Mouse (Mus musculus) urinary bladder, adult 2 months (tissue): ENCODE results near the gene Bmp6. TPM values are rescaled to one million over a fixed set of nuclear protein-coding genes. Genes with fewer than 3 reads are reported as not detected.
A peak's percentile ranks its signal among the peaks of the same experiment; 100 is the strongest.

Source experiments
- DNase-seq: peaks from one replicate; pipeline ENCODE4 v3.0.0; 2022; ENCODE audit warnings: low spot score
- polyA plus RNA-seq: library from polyadenylated mRNA; depleted of rRNA; stranded (reverse); fragments of >200 nt; gene quantifications from 2 replicates; pipeline ENCODE4 v1.2.3, GENCODE M21; 2012

Bmp6 gene
- polyA plus RNA-seq, 1 experiment, result 20.0 TPM

DNA sequence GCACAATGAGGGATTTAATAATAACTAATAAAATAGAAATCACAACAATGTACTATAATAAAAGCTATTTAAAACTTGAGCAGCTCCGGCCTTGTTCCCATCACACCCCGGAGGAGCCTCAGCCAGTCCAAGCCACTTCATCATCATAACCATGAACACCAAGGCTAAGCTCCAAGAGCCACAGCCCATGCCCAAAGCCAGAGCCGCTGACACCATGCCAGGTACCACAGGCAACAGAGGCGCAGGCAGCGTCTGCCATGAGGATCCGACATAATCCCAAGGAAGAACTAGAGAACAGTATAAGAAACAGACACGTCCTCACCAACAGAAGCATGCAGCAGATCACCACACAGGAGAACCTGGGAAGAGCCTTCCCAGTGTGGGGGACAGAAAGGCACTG lies 169.0 kb downstream of the Bmp6 start:
- DNase-seq, result no peak

DNA sequence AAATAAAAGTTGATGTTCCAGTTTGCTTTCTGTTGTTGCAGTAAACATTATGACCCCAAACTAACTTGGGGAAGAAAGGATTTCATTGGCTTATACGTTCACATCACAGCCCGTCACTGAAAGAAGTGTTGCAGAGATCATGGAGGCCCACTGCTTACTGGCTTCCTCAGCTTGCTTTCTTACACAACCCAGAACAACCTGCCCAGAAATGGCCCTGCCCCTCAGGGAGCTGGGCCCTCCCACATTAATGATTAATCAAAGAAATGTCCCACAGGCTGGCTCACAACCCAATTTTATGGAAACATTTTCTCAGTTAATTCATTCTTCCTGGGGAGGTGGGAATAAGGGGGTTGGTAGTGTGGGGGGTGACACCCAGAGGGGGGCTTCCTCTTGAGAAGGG lies 170.5 kb downstream of the Bmp6 start:
- DNase-seq, result no peak

DNA sequence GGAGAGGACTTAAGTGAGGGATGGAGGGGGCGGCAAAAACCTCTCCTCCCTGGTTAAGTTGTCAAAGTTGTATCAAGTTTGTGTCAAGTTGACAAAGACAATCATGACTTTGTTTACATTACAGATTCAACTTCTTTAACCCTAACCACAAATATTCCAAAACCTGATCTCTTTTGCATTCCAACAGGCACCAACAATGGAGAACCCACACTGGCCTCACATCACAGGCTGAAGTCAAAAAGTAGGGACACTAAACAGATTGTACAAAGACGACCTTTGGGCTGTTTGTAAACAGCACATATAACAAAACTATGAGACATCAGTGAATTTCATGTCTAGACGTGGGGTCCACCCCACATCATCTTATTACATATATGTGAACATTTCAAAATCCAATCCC lies 170.9 kb downstream of the Bmp6 start:
- DNase-seq, result no peak

DNA sequence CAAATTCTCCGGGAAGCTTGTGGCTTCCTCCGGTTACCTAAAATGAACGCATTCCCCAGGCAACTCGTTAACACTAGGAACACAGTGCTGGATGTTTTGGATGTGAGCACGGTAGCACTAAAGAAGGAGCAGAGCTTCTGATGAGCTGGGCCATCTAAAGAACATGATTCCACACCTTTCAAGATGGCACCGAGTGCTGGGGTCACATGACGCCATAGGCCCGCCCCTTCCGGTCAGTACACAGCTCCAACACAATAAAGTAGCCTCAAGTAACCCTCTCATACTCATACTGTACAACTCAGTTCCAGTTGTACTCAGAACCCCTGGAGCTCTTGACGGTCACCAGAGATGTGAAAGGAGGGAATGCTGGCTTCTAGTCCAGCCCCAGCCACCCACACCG lies 171.7 kb downstream of the Bmp6 start:
- DNase-seq, result no peak

DNA sequence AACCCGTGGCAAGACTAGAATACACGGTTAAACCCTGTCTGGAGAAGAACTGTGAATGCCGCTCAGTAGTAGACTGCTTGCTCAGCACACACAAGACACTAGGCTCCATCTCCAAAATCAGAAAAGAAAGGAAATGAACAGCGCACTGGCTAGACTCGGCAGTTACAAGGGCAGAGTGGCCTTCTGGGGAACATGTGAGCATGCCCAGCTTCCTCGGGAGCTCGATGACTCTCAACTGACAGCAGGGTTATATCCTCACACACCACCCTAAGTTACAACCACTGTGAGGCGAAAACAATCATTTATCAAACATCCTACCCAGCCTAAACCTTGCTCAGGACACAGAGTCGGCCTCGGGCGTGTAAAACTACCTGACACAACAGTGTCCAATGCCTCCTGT lies 175.4 kb downstream of the Bmp6 start:
- DNase-seq, result no peak

DNA sequence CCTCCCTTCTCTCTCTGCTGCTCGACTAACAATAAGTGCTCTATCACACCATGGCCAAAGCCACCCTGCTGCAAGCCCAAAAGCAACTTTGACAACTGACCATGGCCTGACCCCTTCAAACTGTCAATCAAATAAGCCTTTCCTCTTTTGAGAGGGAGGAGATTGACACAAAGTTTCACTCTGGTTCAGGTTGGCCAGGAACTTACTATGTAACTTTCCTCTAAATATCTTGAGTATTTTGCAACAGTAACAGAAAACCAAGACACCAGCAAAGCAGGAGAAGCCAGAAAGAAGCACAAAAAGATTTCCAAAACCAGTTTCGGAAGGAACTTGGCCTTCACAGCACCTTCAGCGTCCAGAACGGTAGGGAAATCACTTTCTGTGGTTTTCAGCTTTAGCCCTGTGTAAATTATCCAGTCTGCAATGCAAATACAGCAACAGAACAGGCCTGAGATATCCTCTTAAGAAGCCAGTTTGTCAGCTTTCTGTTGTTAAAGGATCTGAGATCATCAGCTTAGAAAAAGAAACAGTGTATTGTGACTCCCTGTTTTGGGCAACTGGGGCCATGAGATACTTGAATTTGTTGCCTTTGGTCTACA lies 177.2 kb downstream of the Bmp6 start:
- no peak for DNase-seq

DNA sequence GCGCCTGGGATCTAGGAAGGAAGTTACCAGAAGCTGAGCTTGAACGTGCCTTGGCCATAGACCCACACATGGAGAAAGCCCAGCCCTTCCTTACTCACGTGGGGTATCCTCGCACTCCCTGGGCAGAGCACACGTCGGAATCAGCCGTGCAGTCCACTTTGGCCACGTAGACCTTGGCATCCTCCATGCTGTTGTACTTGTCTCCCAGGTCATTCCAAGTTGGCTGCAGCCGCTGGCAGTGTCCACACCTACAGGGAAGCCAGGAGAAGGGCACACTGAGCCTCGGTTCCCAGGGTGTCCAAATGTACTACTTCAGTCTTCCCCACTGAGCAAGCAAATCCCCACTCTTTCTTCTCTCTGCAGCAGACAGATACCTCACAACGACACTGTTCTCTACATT lies 178.3 kb downstream of the Bmp6 start:
- DNase-seq, result no peak

DNA sequence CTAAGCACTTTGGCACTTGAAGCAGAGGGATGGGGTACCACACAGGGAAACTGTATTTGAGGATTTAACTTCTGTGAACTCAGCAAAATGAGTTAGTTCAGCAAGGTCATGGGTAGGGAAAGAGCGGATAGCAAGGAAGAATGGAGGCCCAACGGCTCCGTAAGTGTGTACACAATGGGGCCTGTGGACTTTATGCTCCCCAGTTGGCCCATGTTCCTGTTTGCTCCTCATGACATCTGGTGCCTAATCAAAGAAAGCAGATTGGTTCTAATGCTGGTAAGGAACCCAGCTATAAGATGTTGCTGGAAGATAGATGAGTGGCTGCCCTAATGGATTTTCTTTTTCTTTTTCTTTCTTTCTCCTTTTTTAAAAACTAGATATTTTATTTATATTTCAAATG lies 180.4 kb downstream of the Bmp6 start:
- DNase-seq, result no peak

DNA sequence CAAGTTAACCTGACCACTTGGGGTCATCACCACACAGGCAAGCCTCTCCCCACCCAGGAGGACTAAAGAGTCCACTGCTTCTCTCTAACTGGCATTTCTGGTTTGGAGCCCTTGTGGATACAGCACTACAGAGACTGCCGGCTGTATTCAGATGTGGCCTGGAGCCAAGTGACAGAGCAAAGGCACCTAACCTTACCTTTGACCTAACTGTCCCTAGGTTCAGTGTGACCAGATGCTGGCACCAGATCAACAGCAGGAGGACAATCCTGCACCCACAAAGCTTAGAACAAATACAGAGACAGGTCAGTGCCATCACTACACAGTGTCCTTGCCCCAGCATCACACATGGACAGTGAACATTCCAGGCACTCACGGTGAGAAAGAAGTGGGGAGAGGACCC lies 181.2 kb downstream of the Bmp6 start:
- DNase-seq, result no peak

DNA sequence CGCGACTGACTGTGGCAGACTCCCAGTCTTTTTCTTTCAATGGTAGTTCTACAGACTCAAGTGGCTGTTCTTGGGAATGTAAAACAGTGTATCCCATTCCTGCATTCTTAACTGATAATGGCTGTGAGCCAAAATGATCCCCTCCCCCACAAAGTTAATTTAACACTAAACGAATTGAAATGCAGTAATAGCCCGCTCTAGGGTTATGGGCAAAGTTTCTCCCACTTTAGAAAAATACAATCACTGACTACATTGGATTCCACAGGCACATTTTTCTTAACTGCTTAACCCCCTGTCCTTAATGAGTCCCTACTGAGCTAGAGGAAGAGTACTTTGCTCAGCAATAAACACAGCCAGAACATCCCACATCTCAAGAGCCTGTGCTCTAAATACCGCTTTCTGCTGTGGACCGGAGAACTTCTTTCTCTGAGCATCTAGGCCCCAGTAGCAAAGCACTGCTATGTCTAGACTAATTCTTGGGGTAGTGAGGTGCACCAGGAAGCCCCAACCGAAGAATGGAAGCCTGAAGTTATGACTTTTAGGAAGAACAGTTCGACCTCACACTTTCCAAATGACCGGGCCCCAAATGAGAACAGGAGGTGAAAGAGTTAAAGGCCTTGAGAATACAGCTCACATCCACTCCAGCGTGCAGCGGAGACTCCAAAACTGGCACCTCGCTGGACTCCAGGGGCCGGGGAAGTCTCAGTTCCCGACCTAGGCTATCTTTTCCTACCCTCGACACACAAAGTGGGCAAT lies 182.3 kb downstream of the Bmp6 start:
- no peak for DNase-seq

DNA sequence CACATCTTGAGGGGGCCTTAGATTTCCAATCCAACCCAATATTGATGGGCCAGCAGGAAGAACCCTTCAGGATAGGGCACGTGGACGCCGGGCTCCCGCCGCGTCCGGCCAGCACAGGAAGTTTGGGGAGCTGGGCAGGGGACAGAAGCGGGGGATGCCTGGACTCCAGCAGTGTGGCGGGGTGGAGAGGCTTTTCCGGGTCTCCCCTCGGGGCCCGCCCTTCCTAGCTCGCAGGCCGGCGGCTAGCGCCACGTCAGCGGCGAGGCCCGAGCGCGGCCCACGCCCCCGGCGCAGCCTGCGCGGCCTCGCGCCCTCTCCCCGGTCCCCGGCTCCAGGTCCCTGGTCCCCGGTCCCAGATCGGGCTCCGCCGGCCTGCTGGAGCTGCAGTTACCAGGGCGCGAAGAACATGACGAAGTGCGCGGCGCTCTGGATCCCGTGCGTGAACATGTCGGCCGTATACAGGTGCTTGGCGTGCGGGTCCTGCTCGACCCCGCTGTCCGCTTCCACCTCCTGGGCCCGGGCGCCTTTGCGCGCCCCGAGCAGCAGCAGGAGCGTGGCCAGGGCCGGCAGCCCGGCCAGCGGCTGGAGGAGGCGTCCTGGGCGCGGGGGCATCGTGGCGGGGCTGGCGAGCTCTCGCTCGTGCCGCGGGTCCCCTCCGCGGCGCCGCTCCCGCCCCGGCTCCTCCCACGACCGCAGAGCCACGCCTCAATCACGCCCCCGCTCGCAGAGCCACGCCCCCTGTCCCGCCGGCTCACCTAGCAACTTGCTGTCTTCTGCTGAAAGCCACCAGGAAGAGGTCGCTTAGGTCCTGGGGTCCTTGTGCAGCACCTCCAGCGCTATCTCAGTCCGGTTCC lies 183.1 kb downstream of the Bmp6 start:
- peak; percentile 84 for DNase-seq

DNA sequence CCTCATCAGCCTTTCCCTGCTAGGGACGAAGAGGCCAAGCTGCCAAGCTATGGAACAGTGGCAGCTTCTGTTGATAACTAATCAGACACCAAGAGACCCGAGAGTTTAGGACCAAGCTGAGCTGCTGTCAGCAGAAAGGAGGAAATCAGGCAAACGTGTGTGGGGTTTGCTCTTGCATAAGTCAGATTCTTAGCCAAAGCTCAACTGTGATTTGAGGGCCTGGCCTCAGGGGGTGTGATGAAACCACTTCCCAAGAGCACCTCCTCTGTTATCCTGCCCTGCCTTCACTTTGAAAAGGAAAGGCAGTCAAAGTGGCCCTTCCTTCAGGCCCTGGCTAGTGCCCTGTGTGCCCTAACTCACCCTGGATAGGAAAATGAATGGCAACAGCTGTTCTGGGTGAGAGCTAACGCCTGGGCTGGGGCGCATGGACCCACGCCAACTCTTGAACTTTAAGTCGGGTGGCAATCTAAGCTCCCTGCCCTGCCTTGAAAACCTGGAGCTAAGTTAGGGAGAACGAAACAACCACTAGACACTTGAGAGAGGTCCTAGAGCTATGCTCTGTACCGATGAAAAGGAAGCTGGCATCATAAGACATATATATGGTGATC lies 183.9 kb downstream of the Bmp6 start, which contains the start of gene Txndc5:
Txndc5 (minus strand) TSS at position 138 of the 608 bp plus-strand sequence.
- DNase-seq, result no peak

DNA sequence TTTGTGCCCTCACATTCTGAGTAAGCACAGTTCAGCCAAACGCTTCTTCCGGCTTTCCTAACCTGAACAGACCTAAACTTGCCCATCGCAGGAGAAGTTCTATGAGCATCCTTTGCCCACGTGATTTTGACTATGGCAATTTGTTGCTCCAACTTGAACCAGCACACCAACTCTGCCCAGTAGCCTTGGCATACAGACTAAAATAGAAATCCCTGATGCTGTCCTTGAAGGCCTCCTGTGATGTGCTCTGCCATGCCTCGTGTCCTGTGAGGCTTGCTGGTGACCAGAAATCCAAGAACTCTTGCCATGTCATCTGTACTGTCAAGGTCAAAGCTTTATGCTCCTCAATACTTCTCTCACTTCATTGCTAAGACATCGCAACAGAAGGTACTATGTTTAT lies 184.7 kb downstream of the Bmp6 start:
- no peak for DNase-seq

DNA sequence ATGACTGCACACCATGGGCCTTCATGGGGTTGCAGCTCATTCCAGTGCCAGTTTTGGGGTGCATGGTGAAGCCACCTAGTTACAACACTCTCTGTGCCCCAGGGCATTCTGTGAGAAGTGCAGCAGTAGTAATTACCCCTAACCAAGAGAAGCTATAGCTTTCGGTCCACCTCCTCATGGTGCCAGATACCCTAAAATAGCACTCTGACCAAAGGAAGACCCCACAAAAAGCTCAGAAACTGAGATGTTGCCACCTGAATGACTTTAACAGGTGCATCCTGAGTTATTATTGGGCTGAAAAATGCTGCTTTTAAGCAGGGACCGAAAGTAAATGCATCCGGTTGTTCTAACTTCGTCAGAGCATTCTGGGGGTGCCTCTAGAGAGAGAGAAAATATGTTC lies 186.6 kb downstream of the Bmp6 start:
- DNase-seq, result no peak

DNA sequence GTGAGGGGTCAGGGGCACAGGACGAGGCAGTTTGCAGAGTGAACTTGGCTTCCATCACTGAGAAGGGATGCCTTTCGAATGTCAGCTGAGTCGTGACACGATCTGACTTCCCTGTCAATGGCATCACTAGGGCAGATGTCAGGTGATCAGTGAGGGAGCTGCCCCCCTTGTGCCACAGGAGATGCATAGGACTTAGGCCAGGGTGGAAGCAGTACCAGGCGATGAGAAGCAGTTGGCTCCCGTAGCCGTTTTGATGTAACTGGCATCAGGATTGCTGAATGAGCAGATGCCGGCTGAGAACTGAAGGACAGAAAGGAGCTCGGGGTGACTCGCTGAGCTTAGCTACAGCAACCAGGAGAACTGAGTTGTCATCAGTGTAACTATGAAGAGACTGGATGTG lies 188.6 kb downstream of the Bmp6 start:
- DNase-seq, result peak; percentile 10

DNA sequence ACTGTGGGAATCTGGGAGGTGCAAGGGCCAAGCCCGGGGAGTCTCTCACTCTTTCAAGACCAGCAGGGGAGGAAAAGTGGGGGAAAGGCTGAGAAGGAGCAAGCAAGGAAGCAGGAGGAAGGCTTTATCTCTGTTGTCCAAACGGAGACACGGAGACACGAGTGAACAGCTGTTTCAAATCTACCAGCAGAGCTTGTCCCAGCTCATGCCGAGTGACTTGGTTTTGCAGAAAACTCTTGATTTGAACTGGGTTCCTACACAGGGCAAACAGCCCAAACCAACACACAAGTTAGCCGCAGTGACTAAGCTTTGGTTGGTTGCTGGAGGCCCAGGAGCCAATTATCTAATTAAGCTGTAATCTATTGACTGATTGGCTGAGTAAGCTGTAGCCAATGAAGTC lies 189.1 kb downstream of the Bmp6 start:
- peak; percentile 16 for DNase-seq

DNA sequence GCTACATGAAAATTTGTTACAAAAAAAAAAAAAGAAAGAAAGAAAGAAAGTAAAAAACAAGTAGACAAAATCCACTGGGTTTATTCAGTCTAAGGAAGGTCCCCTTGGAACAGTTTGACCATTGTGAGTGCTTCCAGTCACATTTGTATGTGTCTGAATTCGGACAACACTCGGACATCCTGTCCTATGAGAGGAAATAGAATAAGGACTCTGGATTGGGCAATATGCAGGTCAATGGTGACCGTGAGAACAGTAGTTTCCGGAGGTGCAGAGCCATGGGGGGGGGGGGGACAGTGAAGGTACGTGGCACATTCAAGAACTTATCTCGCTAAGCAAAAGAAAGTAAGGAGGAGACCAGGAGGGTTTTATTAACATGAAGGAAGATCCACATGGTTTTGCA lies 189.8 kb downstream of the Bmp6 start:
- no peak for DNase-seq

DNA sequence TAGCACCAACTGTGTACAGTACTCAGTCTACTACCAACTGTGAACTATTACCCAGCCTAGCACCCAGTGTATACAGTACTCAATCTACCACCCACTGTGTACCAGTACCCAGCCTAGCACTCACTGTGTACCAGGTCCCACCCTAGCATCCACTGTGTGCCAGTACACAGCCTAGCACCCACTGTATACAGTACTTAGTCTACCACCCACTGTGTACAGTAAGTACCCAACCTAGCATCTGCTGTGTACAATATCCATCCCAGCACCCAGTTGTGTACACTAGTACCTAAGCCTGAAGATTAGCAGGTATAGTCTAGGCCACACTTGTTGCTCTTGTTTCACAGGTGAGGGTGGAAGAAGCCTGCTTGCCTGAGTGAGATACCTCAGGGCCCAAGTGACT lies 192.6 kb downstream of the Bmp6 start:
- DNase-seq, result no peak

DNA sequence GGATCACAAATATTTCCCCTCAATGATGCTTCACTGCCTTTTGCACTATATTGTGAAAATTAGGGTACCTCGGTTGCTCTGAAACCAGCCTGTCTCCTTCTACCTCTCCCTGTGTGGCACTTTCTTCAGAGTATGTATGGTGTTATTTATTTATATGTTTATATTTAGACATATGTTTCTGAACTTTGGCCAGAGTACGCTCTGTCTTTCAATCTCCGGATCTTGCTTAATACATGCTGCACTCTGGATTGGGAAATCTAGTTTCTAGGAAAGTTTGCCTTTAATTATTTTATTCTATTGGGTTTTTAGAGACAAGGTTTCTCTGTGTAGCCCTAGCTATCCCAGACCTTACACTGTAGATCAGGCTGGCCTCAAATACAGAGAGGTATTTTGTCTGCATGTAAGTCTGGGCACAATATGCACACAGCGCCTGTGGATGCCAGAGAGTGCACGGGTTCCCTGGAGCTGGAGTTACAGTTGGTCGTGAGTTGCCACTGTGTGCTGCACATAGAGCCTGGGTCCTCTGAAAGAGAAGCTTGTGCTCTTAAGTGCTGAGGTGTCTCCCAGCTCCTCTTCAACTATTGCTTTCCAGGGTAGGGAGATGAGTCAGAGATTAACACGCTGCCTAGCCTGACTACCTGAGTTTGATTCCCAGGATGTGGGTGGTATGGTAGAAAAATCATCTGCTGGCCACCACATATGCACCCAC lies 194.4 kb downstream of the Bmp6 start:
- no peak for DNase-seq

DNA sequence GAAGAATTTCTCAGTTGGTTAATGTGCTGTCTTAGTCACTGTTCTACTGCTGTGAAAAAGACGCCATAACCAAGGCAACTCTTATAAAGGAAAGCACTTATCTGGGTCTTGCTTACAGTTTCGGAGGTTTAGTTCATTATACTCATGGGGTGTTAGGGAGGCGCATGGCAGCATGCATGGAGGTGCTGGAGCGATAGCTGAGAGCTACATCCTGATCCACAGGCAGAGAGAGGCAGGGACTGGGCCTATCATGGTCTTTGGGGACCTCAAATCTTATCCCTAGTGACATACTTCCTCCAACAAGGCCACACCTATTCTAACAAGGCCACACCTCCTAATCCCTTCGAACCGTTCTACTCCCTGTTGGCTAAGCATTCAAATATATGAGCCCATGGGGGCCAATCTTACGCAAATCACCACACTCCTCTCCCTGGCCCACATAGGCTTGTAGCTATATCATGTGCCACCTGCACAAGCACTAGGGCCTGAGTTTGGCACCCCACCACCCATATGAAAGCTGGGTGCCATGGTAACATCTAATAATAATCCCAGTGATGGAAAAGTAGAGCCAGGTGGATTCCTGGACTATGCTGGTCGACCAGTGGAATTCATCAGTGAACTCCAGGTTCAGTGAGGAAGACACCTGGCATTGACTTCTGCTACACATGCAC lies 198.7 kb downstream of the Bmp6 start:
- no peak for DNase-seq

DNA sequence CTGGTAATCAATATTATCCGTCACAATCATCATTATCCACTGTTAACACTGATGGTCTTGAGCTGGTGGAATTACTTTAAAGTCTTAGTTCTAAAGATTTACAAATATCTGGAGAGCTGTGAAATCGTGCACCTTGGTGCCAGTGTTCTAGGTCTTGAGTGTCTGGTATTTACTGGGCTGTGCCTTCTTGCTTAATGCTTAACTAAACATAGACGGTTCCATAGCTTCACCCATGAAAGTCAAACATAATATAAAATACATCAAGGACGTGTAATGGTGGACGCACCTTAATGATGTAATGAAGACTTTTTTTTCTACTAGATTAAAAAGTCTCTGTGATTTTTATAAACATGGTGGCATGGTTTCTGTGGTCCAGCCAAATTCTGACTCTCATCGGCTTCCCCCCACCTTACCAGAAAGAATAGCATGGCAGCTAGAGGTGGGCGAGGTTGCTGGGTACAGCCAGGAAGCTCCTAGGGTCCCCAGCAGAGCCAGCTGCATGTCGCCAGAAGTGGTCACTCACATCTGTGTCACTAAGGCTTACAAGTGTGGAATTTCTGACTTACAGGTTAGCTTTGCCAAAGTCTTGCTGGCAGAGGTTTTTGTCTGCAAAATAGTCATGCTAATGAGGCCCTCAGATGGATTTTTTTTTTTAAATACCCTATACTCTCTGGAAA lies 200.0 kb downstream of the Bmp6 start:
- DNase-seq, result no peak
